Mouse (Mus musculus): ENCODE measurements around the gene Ism1.

- TF ChIP-seq CTCF (IDR thresholded peaks at IDR 0.05; ENCODE audit: borderline replicate concordance, insufficient read depth, low read length) (no peak), POLR2A (IDR thresholded peaks at IDR 0.05; ENCODE audit: low read depth, low read length) (no peak)
Observed at GRCm38 (mm10) chr2:139694638-139695037, 16.7 kb downstream of the Ism1 start.

Measured in embryonic fibroblast, embryonic 13.5 days (primary cell).